Mouse (Mus musculus): ENCODE data around the gene Abhd17b. TPM values are rescaled to one million over a fixed set of nuclear protein-coding genes. Genes with fewer than 3 reads are reported as not detected.
A peak's percentile ranks its signal among the peaks of the same experiment; 100 is the strongest.
"Not testable (repeated sequence)": the region's sequence is repeated elsewhere in the genome, so short reads cannot be mapped to it uniquely, and the experiment has no call there.

The Abhd17b gene
- polyA plus RNA-seq, 1 experiment from 2014 or later: 47.1 TPM

DNA sequence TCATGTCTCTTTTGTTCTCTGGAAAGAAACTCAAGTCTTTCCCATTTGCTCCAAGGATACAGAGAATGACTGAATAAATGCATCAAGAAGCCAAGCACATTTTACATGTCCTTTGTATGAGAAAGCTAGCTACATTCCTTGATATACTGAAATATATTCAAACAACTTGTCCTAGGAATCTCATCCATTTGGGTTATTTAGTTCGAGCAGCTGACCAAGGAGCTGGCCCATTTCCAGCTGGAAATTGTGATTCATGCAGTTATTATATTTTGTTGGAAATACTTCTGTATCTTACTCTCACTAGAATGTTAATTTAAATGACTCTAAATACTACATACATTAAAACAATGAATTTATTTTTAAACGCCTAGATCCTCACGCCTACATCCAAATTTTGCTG is 63.5 kb downstream of the Abhd17b start:
- H3K4me3 ChIP-seq (ENCODE audit: low read depth, low read length): no peak overlapping the region
- H3K4me1 ChIP-seq (replicated peaks; ENCODE audit: control insufficient read depth, insufficient read depth, low read length): no peaks in the 10 kb centered on the region
- H3K36me3 ChIP-seq (ENCODE audit: control insufficient read depth, insufficient read depth, low read length): no peaks in the 10 kb centered on the region
- no peak overlapping the region for H3K27ac ChIP-seq (ENCODE audit: low read depth, low read length)
- H3K4me2 ChIP-seq (ENCODE audit: low read depth, low read length, severe bottlenecking): no peak overlapping the region
- H3K9me3 ChIP-seq (ENCODE audit: control insufficient read depth, low read length): no peaks in the 10 kb centered on the region
- no peak overlapping the region for H3K9ac ChIP-seq (ENCODE audit: low read length)
- H3K27me3 ChIP-seq (ENCODE audit: control insufficient read depth, insufficient read depth, low read length): no peaks in the 10 kb centered on the region
- WGBS: 92% methylated on average over 3 of the region's 3 CpGs
- DNase-seq (ENCODE audit: low spot score): no peak
- no peak for ATAC-seq (replicated peaks; ENCODE audit: low FRiP score)

- DNase-seq (ENCODE audit: low spot score): no peak
- Histone ChIP-seq H3K4me2 (ENCODE audit: low read depth, low read length, severe bottlenecking) (no peak overlapping the region), H3K4me1 (replicated peaks; ENCODE audit: control insufficient read depth, insufficient read depth, low read length) (0 out of 2 replicates have a peak, but pooled peaks cover 4% of the 10 kb centered on the region), H3K9ac (ENCODE audit: low read length) (no peak overlapping the region), H3K4me3 (ENCODE audit: low read depth, low read length) (no peak overlapping the region), H3K27me3 (ENCODE audit: control insufficient read depth, insufficient read depth, low read length) (no peaks in the 10 kb centered on the region), H3K36me3 (ENCODE audit: control insufficient read depth, insufficient read depth, low read length) (no peaks in the 10 kb centered on the region), H3K27ac (ENCODE audit: low read depth, low read length) (no peak overlapping the region), H3K9me3 (ENCODE audit: control insufficient read depth, low read length) (no peaks in the 10 kb centered on the region)
- 88% methylated on average over 3 of the region's 3 CpGs for WGBS
- no peak for ATAC-seq (replicated peaks; ENCODE audit: low FRiP score)
These were observed 66.2 kb downstream of the Abhd17b start for GRCm38 (mm10) chr19:21719206-21719605.

DNA sequence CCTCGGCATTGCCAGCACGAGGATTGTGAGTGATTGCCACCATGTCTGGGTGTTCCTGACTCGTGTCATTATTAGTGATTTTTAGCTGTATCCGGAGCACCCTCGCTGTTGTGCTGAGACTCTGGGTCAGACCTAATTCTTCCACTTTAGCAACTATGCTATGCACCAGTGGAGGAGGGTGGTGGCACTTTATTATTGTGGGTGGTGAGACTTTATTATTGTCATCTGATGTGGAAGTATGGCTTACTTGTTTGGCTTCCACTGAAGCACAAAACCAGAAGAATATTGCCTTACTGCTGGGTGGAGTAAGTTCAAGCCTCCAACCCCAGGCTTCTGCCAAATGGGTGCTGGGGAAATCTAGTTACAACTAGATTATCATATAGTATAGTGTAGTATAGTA is 68.0 kb downstream of the Abhd17b start:
- no peak overlapping the region for H3K9ac ChIP-seq (ENCODE audit: low read length)
- DNase-seq (ENCODE audit: low spot score): no peak
- H3K27me3 ChIP-seq (ENCODE audit: control insufficient read depth, insufficient read depth, low read length): no peaks in the 10 kb centered on the region
- no peak overlapping the region for H3K4me2 ChIP-seq (ENCODE audit: low read depth, low read length, severe bottlenecking)
- no peaks in the 10 kb centered on the region for H3K9me3 ChIP-seq (ENCODE audit: control insufficient read depth, low read length)
- WGBS: 92% methylated on average over 5 of the region's 5 CpGs
- ATAC-seq (replicated peaks; ENCODE audit: low FRiP score): no peak
- no peak overlapping the region for H3K27ac ChIP-seq (ENCODE audit: low read depth, low read length)
- H3K4me3 ChIP-seq (ENCODE audit: low read depth, low read length): no peak overlapping the region
- no peaks in the 10 kb centered on the region for H3K36me3 ChIP-seq (ENCODE audit: control insufficient read depth, insufficient read depth, low read length)
- 0 out of 2 replicates have a peak, but pooled peaks cover 5% of the 10 kb centered on the region for H3K4me1 ChIP-seq (replicated peaks; ENCODE audit: control insufficient read depth, insufficient read depth, low read length)

- not testable (repeated sequence) for H3K36me3 ChIP-seq (ENCODE audit: control insufficient read depth, insufficient read depth, low read length); H3K9me3 ChIP-seq (ENCODE audit: control insufficient read depth, low read length); DNase-seq (ENCODE audit: low spot score); H3K4me2 ChIP-seq (ENCODE audit: low read depth, low read length, severe bottlenecking); H3K4me3 ChIP-seq (ENCODE audit: low read depth, low read length); H3K9ac ChIP-seq (ENCODE audit: low read length); ATAC-seq (replicated peaks; ENCODE audit: low FRiP score); H3K27me3 ChIP-seq (ENCODE audit: control insufficient read depth, insufficient read depth, low read length); H3K4me1 ChIP-seq (replicated peaks; ENCODE audit: control insufficient read depth, insufficient read depth, low read length)
- WGBS: 94% methylated on average over 20 of the region's 20 CpGs
- peak overlapping the region; percentile 38; the same call in 1 of the 2 replicates for H3K27ac ChIP-seq (ENCODE audit: low read depth, low read length)
These were observed 70.3 kb downstream of the Abhd17b start for GRCm38 (mm10) chr19:21723280-21723679.

DNA sequence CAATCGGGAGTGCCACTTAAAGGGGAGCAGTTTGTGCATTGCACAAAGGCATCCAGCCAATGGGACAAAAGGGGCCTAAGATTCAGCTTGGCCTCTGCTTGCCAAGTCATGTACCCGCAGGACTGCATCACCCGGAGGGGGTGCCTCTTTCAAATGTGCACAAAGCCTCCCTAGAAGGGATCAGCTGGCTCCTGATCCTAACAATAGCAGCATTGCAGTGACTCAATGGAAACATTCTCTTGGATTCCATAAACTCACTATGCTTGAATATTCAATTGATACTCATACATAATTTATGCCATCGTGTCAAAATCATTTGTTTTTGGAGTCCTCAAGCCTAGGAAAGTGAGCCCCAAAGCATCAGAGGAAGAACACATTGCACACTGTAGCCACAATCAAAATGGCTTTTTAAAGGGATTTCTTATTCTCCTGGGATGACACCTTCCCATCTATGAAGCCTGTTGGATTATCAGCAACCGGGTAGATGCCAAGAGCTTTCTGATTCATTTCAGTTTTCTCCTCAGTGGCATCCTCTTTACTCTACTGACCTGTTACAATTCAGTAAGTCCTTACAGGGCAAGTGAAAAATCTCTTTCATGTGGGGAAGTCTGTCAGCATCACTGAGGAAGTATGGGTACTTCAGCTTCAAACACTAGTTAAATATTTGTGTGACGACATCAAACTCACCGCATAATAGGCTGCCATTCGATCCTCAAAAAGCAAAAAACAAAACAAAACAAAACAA is 71.1 kb downstream of the Abhd17b start:
- ATAC-seq (replicated peaks; ENCODE audit: low FRiP score): peak; percentile 94
- H3K9ac ChIP-seq (ENCODE audit: low read length): no peak overlapping the region
- H3K27me3 ChIP-seq (ENCODE audit: control insufficient read depth, insufficient read depth, low read length): no peaks in the 10 kb centered on the region
- H3K27ac ChIP-seq (ENCODE audit: low read depth, low read length): peak overlapping the region; percentile 38; the same call in 1 of the 2 replicates
- H3K4me1 ChIP-seq (replicated peaks; ENCODE audit: control insufficient read depth, insufficient read depth, low read length): 0 out of 2 replicates have a peak, but pooled peaks cover 5% of the 10 kb centered on the region
- no peak overlapping the region for H3K4me3 ChIP-seq (ENCODE audit: low read depth, low read length)
- WGBS: 46% methylated on average over 8 of the region's 8 CpGs
- H3K9me3 ChIP-seq (ENCODE audit: control insufficient read depth, low read length): no peaks in the 10 kb centered on the region
- no peaks in the 10 kb centered on the region for H3K36me3 ChIP-seq (ENCODE audit: control insufficient read depth, insufficient read depth, low read length)
- no peak overlapping the region for H3K4me2 ChIP-seq (ENCODE audit: low read depth, low read length, severe bottlenecking)
- DNase-seq (ENCODE audit: low spot score): peak; percentile 58

DNA sequence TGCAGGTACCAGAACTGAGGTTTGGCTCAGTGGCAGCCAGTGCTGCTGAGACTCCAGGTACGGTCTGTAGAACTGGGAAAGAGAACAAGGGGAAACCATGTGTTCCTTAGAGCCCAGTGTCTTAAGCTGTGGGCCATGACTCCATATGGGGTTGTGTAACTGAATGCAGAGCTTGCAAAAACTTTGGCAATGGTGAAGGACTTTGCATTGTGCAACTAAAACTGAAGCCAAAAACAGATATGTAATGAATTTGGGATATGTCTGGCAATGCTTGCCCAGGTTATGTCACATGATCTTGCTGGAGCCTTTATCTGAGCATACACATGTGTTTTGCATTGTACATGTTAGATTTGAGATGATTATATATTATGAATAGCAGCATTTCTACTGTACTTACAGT is 72.2 kb downstream of the Abhd17b start:
- WGBS: 97% methylated on average over 1 of the region's 1 CpGs
- Histone ChIP-seq H3K27ac (ENCODE audit: low read depth, low read length) (no peak overlapping the region), H3K9me3 (ENCODE audit: control insufficient read depth, low read length) (no peaks in the 10 kb centered on the region)

GRCm38 (mm10) chr19:21727081-21727480 is 74.1 kb downstream of the Abhd17b start:
- Histone ChIP-seq H3K9ac (ENCODE audit: low read length) (no peak overlapping the region), H3K4me2 (ENCODE audit: low read depth, low read length, severe bottlenecking) (no peak overlapping the region), H3K4me3 (ENCODE audit: low read depth, low read length) (no peak overlapping the region), H3K4me1 (replicated peaks; ENCODE audit: control insufficient read depth, insufficient read depth, low read length) (0 out of 2 replicates have a peak, but pooled peaks cover 5% of the 10 kb centered on the region), H3K27ac (ENCODE audit: low read depth, low read length) (no peak overlapping the region), H3K27me3 (ENCODE audit: control insufficient read depth, insufficient read depth, low read length) (no peaks in the 10 kb centered on the region), H3K9me3 (ENCODE audit: control insufficient read depth, low read length) (no peaks in the 10 kb centered on the region), H3K36me3 (ENCODE audit: control insufficient read depth, insufficient read depth, low read length) (no peaks in the 10 kb centered on the region)
- ATAC-seq (replicated peaks; ENCODE audit: low FRiP score): no peak
- 50% methylated on average over 2 of the region's 2 CpGs for WGBS
- DNase-seq (ENCODE audit: low spot score): no peak

More for the DNA sequence above, 72.2 kb downstream of the Abhd17b start:
- Histone ChIP-seq H3K27me3 (ENCODE audit: control insufficient read depth, insufficient read depth, low read length) (no peaks in the 10 kb centered on the region), H3K4me2 (ENCODE audit: low read depth, low read length, severe bottlenecking) (no peak overlapping the region), H3K4me1 (replicated peaks; ENCODE audit: control insufficient read depth, insufficient read depth, low read length) (0 out of 2 replicates have a peak, but pooled peaks cover 5% of the 10 kb centered on the region), H3K9ac (ENCODE audit: low read length) (no peak overlapping the region), H3K4me3 (ENCODE audit: low read depth, low read length) (no peak overlapping the region), H3K36me3 (ENCODE audit: control insufficient read depth, insufficient read depth, low read length) (no peaks in the 10 kb centered on the region)
- DNase-seq (ENCODE audit: low spot score) (no peak), ATAC-seq (replicated peaks; ENCODE audit: low FRiP score) (no peak)

DNA sequence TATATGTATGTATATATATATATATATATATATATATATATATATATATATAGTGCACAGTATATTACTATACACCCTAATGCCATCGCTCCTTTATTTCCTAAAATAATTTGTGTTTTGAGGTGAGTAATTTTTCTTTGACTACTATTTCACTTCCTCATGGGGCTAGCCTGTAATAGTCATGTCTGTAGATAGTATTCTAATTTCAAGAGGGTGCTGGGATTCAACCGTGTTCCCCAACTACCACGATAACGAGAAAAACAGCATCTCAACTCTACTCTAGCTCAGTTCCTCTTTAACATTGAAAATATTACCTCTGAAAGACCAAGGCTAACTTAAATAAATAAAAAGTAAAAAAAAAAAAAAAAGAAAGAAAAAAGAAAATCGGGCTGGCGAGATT is 75.4 kb downstream of the Abhd17b start:
- no peaks in the 10 kb centered on the region for H3K9me3 ChIP-seq (ENCODE audit: control insufficient read depth, low read length)
- no peak overlapping the region for H3K4me2 ChIP-seq (ENCODE audit: low read depth, low read length, severe bottlenecking)
- no peak overlapping the region for H3K9ac ChIP-seq (ENCODE audit: low read length)

GRCm38 (mm10) chr19:21731887-21732286 is 78.9 kb downstream of the Abhd17b start:
- Histone ChIP-seq H3K4me3 (ENCODE audit: low read depth, low read length) (no peak overlapping the region), H3K9ac (ENCODE audit: low read length) (no peak overlapping the region), H3K27me3 (ENCODE audit: control insufficient read depth, insufficient read depth, low read length) (no peaks in the 10 kb centered on the region), H3K4me1 (replicated peaks; ENCODE audit: control insufficient read depth, insufficient read depth, low read length) (no peaks in the 10 kb centered on the region), H3K36me3 (ENCODE audit: control insufficient read depth, insufficient read depth, low read length) (no peaks in the 10 kb centered on the region), H3K27ac (ENCODE audit: low read depth, low read length) (no peak overlapping the region), H3K4me2 (ENCODE audit: low read depth, low read length, severe bottlenecking) (no peak overlapping the region), H3K9me3 (ENCODE audit: control insufficient read depth, low read length) (no peaks in the 10 kb centered on the region)
- no peak for ATAC-seq (replicated peaks; ENCODE audit: low FRiP score)
- 87% methylated on average over 5 of the region's 5 CpGs for WGBS
- no peak for DNase-seq (ENCODE audit: low spot score)

More for the DNA sequence above, 75.4 kb downstream of the Abhd17b start:
- 95% methylated on average over 6 of the region's 6 CpGs for WGBS
- H3K36me3 ChIP-seq (ENCODE audit: control insufficient read depth, insufficient read depth, low read length): no peaks in the 10 kb centered on the region
- no peaks in the 10 kb centered on the region for H3K27me3 ChIP-seq (ENCODE audit: control insufficient read depth, insufficient read depth, low read length)
- H3K4me3 ChIP-seq (ENCODE audit: low read depth, low read length): no peak overlapping the region
- H3K4me1 ChIP-seq (replicated peaks; ENCODE audit: control insufficient read depth, insufficient read depth, low read length): 0 out of 2 replicates have a peak, but pooled peaks cover 5% of the 10 kb centered on the region
- ATAC-seq (replicated peaks; ENCODE audit: low FRiP score): no peak
- no peak overlapping the region for H3K27ac ChIP-seq (ENCODE audit: low read depth, low read length)
- DNase-seq (ENCODE audit: low spot score): no peak
